Mouse (Mus musculus) adrenal gland, postnatal 36 days (tissue): ENCODE results near the gene Olfr150. TPM values are rescaled to one million over a fixed set of nuclear protein-coding genes. Genes with fewer than 3 reads are reported as not detected.
"Not testable (repeated sequence)": the region's sequence is repeated elsewhere in the genome, so short reads cannot be mapped to it uniquely, and the experiment has no call there.

Source experiments
- DNase-seq, 2 experiments: peaks; one replicate each; pipeline ENCODE4 v3.0.0; 2021; ENCODE audit warnings: mixed read lengths in 1 of 2
- long read RNA-seq, 2 experiments: library from polyadenylated mRNA; stranded (forward); transcript quantifications; one replicate each; pipeline ENCODE4 v2.0.0; 2021; ENCODE audit warnings: borderline sequencing depth in 2 of 2
- total RNA-seq, 2 experiments: library from RNA; stranded (reverse); gene quantifications; 2 replicates each; pipeline ENCODE4 v1.2.3; 2021

The Olfr150 gene
- total RNA-seq: not detected
- long read RNA-seq, experiment 1: 0 reads
- long read RNA-seq, experiment 2: 0 reads

DNA sequence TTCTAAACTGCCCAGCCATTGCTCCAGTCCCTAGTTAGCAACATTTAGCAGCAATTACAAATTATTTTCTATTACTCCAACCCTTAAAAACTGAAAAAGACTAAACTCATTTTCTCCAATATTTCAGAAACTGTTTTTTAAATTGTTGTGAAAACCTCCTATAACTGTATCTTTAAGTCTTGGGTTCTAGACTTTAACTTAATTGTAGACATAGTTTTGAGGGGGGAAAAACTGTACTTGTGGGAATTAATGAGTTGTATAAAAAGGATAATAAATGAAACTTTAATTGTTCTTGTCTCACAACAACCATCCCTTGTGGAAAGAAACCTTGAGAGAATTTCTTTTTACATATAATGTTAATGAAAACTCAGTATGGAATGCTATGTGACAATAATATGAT is at the start of gene Olfr150:
Gene Olfr150, plus strand, starts transcription at position 301 of the 400 bp plus-strand sequence.
- DNase-seq: no peak

DNA sequence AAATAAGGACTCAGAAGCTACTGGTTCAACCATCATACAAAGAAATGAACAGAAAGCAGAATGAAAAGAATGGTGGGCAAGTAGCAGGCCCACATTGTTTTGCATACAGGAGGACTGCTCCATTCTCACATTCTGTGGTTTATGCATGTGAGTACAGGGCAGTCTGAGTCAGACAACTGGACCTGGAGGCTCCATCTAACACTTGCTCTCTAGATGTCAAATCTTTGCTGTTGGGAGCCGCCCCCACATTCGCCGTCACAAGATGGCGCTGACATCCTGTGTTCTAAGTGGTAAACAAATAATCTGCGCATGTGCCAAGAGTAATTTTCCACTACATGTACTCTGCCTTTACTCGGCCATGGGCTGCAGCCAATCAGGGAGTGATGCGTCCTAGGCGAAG is 29.7 kb upstream of the Olfr150 start:
- not testable (repeated sequence) for DNase-seq

DNA sequence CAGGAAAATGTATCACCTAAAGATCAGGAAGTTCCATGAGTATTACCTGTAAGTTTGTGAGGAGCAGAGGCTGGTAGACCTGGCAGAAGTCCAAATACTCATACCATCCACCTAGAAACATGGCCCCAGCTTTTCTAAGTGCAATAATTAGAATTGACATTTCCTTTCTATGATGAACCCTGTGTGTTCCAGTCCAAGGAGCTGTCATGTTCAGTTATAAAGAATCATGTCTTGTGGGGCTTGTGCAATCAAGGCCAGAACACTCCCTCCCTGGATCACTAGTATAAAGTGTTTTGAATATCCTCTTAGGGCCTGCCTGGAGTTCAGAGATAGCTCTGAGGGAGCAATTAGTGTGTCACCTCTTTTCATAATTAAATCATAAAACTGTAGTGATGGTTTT is 23.8 kb upstream of the Olfr150 start, which contains the start of gene Olfr149:
Gene Olfr149, minus strand, starts transcription at position 101 of the 400 bp plus-strand sequence.
- DNase-seq: no peak

DNA sequence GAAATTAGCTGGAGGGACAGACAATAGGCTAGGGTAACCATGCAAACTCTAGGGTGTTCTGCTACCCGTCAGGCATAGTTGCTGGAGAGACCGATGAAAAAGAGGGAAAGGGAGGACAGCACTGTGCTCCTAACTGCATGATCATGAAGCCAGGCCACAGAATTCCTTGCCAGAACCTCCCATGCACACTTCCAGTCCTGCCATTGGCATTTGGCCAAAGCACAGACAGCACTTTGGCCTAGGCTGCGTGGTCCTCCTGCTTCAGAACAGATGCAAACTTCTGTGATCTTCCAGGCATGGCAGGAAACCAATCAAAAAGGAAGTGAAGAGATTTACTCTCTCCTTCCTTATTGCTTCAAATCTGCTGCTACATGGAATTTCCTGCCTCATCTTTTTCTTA is 21.8 kb upstream of the Olfr150 start:
- peak in 1 of 2 experiments; percentile 1 for DNase-seq

DNA sequence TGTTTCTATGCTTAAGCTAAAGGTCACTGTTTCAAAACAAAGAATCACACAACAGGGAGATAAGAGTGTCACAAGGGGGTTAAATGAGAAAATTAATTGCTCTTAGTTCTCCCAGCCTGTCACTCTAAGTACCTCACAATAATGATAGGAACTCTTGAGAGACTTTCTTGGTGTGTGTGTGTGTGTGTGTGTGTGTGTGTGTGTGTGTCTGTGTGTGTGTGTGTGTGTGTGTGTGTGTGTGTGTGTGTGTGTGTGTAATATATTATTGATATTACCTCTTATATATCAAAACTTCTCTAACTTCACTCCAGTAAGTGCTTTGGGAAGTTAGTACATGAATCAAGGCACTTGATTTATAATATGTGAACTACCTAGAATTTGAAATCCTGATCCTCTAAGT is 19.7 kb upstream of the Olfr150 start, which contains the start of gene Olfr965:
Gene Olfr965, plus strand, starts transcription at position 301 of the 400 bp plus-strand sequence.
- DNase-seq: no peak

DNA sequence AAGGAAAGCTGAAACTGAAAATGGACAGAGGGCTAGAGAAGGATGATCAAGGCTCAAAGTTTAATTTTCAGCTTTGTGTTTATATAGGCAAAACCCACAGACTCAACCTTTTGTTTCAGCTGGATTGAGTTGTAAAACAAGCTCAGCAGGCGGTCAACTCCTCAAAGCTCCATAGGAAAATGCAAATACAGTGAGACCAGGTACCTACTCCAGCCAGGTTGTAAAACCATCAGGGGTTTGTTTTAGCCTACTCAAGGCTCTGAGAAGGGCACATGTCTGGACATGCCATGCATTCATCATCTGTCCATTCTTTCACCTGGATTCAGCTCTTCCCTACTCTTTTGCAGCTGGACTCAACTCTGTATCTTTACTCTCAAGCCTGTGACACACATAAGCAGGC is 10.0 kb downstream of the Olfr150 start:
- DNase-seq: no peak

DNA sequence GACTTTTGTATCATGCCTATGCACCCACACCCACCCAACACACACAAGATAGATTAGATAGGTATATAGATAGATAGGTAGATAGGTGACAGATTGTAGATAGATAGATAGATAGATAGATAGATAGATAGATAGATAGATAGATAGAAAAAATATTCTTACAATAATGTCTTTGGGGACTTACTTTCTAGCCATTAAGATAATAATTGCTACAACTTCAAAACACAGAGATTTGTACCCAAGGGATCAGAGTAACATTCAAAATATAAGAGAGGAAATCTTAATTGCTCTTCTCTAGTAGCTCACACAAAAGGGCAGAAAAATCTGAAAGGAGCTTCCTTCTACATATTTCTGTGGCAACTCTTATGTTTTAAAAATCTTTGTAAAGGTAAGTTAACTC is 15.2 kb downstream of the Olfr150 start, which contains the start of gene Olfr967:
Gene Olfr967, plus strand, starts transcription at position 301 of the 400 bp plus-strand sequence.
- no peak for DNase-seq

DNA sequence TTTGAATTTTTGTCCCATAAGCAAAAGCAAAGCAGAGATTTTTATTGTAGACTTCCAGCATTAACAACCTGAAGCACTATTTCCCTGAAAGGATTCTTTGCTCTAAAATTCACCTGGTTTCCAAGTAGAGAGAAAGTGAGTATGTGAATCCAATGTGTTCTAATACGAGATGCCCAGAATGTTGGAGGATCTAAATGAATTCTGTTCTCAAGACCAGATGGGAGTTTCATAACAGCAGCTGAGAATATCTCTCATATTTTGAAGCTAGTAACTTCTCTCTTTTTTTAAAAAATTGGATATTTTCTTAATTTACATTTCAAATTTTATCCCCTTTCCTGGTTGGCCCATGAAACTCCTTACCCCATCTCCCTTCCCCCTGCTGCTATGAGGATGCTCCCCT is 15.7 kb downstream of the Olfr150 start:
- no peak for DNase-seq

DNA sequence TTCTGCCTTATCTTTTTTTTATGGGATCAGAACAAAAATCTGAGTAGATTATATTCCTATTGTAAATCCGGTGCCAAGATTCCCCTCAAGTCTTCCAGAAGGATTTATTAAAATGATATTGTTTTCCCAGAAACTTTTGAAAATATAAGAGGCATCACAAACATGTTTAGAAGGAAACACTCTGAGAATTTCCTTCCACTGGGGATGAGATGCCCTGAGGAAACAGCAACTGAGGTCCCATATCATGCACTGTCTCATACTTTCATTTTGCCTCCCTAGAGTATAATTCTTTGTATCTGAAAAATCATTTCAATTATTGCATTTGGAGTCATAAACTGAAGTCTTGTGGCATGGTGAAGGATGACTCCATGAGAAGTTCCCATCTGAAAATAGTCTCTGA is 52.4 kb downstream of the Olfr150 start, which contains the start of gene Olfr968:
Gene Olfr968, minus strand, starts transcription at position 101 of the 400 bp plus-strand sequence.
- DNase-seq: no peak

Other genes starting within 250 kb of the Olfr150 start
- gene Olfr44, start 237.0 kb upstream of the Olfr150 start, total RNA-seq: not detected
- gene Olfr957, start 215.2 kb upstream of the Olfr150 start, total RNA-seq: not detected
- gene Olfr958, start 176.9 kb upstream of the Olfr150 start, total RNA-seq: not detected
- not detected for gene Olfr959, start 155.4 kb upstream of the Olfr150 start, total RNA-seq
- 1 to 10 TPM; 6.6 to 7.9 TPM for gene AW551984, start 126.6 kb upstream of the Olfr150 start, total RNA-seq
- gene Olfr148, start 120.3 kb upstream of the Olfr150 start, total RNA-seq: not detected
- not detected for gene Olfr960, start 109.6 kb upstream of the Olfr150 start, total RNA-seq
- not detected for gene Olfr961, start 85.9 kb upstream of the Olfr150 start, total RNA-seq
- gene Olfr963, start 63.8 kb upstream of the Olfr150 start, total RNA-seq: not detected
- not detected for gene Olfr149, start 23.9 kb upstream of the Olfr150 start, total RNA-seq
- not detected for gene Olfr965, start 19.6 kb upstream of the Olfr150 start, total RNA-seq
- gene Olfr967, start 15.3 kb downstream of the Olfr150 start, total RNA-seq: not detected
- not detected for gene Olfr968, start 52.3 kb downstream of the Olfr150 start, total RNA-seq
- not detected for gene Olfr969, start 60.0 kb downstream of the Olfr150 start, total RNA-seq
- gene Olfr970, start 77.9 kb downstream of the Olfr150 start, total RNA-seq: not detected
- gene Olfr971, start 105.9 kb downstream of the Olfr150 start, total RNA-seq: not detected
- not detected for gene Olfr972, start 135.4 kb downstream of the Olfr150 start, total RNA-seq
- gene Olfr229, start 176.4 kb downstream of the Olfr150 start, total RNA-seq: not detected
- not detected for gene Olfr974, start 206.5 kb downstream of the Olfr150 start, total RNA-seq
- not detected for gene Olfr975, start 221.1 kb downstream of the Olfr150 start, total RNA-seq
- not detected for gene Olfr976, start 230.2 kb downstream of the Olfr150 start, total RNA-seq